Mouse (Mus musculus): ENCODE measurements at regions not wholly inside any gene's neighbourhood (a gene's known extent, or its start where the extent isn't known, plus 50 kb on each side); places are given as distances from the start of the nearest gene placed in this dataset.
"Not testable (repeated sequence)": the region's sequence is repeated elsewhere in the genome, so short reads cannot be mapped to it uniquely, and the experiment has no call there.

- intact Hi-C loops (cut with DNase I), result no loop called here
- no peak for DNase-seq (ENCODE audit: low spot score in 2 of 2)
Measured at GRCm38 (mm10) chr6:16365450-16365849, 532.8 kb downstream of the Tfec start.

GRCm38 (mm10) chr6:16362057-16362456 is 536.2 kb downstream of the Tfec start:
- intact Hi-C loops (cut with DNase I), result no loop called here
- DNase-seq (ENCODE audit: low spot score in 2 of 2), result no peak

GRCm38 (mm10) chr6:16359881-16360711 is 538.1 kb downstream of the Tfec start:
- intact Hi-C loops (cut with DNase I), result not testable (repeated sequence)
- DNase-seq (ENCODE audit: low spot score in 2 of 2), result peak in 1 of 2 experiments; percentile 2

GRCm38 (mm10) chr6:16359464-16359863 is 538.8 kb downstream of the Tfec start:
- intact Hi-C loops (cut with DNase I), result no loop called here
- no peak for DNase-seq (ENCODE audit: low spot score in 2 of 2)

- no peak for DNase-seq (ENCODE audit: low spot score in 2 of 2)
- intact Hi-C loops (cut with DNase I), result no loop called here
Measured at GRCm38 (mm10) chr6:16333638-16334037, 564.6 kb downstream of the Tfec start.

GRCm38 (mm10) chr6:16314305-16315010 is 583.8 kb downstream of the Tfec start:
- DNase-seq (ENCODE audit: low spot score in 2 of 2), result no peak
- intact Hi-C loops (cut with DNase I), result no loop called here

- intact Hi-C loops (cut with DNase I), result no loop called here
- no peak for DNase-seq (ENCODE audit: low spot score in 2 of 2)
Measured at GRCm38 (mm10) chr6:16312915-16313314, 585.3 kb downstream of the Tfec start.

GRCm38 (mm10) chr6:16283328-16284072 is 563.0 kb downstream of the Mdfic start:
- DNase-seq (ENCODE audit: low spot score in 2 of 2), result no peak
- intact Hi-C loops (cut with DNase I), result no loop called here

GRCm38 (mm10) chr6:16281938-16282337 is 561.5 kb downstream of the Mdfic start:
- intact Hi-C loops (cut with DNase I), result no loop called here
- DNase-seq (ENCODE audit: low spot score in 2 of 2), result no peak
